Mouse (Mus musculus): ENCODE measurements at regions not wholly inside any gene's neighbourhood (a gene's known extent, or its start where the extent isn't known, plus 50 kb on each side); places are given as distances from the start of the nearest gene placed in this dataset.

DNA sequence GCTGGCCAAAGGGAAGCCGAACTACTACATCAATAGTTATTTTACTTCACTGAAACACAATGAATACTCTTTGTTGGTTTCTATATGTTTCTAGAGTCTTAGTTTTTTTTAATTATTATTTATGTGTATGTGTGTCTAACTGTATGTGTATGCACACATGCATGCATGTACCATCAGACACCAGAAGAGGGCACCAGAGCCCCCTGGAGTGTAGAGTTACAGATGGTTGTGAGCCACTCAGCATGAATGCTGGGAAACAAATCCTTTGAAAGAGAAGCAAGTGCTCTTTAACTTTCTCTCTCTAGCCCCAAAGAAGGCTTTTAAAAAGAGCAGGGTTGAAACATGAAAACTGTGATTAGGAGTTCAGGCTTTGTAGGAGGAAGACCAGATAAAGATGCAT lies 290.7 kb downstream of the Sorl1 start:
- DNase-seq: no peak

- DNase-seq: no peak
Observed at GRCm38 (mm10) chr9:41827356-41827755, 296.7 kb downstream of the Sorl1 start.

- no peak for DNase-seq
Observed at GRCm38 (mm10) chr9:41821401-41821800, 302.7 kb downstream of the Sorl1 start.

DNA sequence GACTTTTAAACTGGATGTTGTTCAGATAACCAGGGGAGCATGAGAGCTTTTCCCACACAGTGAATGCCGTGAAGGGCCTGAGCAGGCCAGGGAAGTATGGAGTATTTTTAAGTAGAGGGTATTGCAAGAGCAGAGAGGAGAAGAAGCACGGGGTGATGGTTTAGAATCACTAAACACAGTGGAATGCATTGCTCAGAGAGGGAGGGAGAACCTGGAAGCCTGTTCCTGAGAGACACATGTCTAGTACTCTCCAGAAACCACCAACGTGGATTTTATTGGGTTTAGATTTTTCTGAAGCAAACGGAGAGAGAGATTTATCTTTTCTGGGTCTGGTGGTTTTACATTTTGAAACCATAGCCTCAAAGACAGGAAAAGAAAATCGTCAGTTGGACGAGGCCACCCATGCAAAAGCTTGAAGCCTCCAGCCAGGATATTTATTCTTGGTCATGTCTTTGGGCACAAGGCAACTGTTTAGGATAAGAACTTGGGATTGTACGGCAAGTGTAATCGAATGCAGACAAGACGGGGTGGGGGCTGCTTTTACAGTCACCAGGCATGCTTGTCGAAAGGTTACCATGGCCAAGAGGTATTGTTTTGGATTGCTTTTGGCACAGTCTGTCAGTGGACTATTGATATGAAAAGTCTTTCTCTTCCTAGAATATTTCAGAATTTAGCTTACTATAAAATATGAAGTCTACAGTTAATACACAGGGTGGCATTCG lies 306.2 kb downstream of the Sorl1 start:
- no peak for DNase-seq

GRCm38 (mm10) chr9:41815921-41816320 lies 308.2 kb downstream of the Sorl1 start:
- DNase-seq: no peak

- DNase-seq: no peak
Observed at GRCm38 (mm10) chr9:41809291-41809690, 314.8 kb downstream of the Sorl1 start.

GRCm38 (mm10) chr9:41808791-41809190 lies 315.3 kb downstream of the Sorl1 start:
- DNase-seq: no peak

- DNase-seq: no peak
Observed at GRCm38 (mm10) chr9:41806289-41806621, 317.8 kb downstream of the Sorl1 start.

DNA sequence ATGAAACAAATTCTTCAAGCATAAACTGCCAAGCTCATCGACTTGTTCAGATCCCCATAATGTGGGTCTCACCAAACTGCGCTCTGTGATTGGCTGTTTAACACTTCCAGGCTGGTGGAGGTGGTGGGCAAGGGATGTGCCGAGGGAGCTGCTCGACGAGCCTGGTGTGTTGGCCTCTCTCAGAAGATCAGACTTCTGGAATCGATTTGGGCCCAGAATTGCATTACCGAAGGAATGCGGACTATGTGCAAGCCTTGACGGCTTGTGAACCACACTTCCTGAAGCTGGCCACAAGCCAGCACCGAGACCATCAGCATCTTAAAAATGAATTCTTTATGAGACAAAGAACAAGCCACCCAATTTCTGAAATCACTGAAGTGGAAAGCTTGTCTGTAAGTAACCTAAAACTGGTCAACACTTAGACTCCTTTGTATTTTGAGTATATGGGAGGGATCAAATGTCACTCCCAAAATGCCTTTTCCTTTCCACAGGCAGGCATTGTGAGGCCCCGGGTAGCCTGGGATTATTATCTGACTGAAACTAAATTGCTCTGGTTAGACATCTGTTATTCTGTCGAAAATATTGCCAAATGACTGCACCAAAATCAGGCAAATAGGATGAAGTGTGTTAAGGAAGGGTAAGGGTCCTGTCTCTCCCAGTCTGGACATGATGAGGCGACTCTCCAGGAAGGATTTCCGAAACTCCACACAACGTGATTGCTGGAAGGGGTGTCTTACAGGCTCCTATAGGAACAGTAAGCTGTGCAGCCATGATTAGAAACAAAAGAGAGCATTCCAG lies 318.4 kb downstream of the Sorl1 start:
- no peak for DNase-seq

DNA sequence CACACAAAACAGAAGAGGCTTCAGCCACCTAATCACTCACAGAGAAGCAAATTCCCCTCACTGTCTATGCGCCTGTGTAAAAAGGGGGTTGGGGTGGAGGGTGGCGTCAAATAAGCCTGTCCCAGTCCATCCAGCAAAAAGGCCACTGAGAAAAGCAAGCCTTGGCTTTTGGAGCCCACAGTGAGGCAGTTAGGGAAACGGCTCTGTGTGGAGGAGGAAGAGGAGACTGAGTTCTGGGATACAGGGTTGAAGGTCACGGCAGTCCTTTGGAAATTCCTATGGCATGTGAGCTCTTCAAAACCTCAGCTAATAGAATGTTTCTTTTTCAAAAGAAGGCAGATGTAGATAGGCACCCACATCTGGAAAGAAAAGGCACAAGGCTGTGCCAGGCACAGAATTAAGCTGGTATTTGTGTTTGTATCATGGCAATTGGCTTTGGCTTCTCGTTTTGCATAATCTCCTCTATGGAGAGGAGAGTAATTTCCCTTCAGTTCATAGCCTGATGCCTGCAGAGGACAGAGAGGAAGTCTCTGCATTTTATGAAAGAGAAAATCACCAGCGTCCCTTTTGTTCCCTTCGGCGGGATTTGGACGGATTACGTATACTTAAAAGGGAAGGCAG lies 319.3 kb downstream of the Sorl1 start:
- no peak for DNase-seq

DNA sequence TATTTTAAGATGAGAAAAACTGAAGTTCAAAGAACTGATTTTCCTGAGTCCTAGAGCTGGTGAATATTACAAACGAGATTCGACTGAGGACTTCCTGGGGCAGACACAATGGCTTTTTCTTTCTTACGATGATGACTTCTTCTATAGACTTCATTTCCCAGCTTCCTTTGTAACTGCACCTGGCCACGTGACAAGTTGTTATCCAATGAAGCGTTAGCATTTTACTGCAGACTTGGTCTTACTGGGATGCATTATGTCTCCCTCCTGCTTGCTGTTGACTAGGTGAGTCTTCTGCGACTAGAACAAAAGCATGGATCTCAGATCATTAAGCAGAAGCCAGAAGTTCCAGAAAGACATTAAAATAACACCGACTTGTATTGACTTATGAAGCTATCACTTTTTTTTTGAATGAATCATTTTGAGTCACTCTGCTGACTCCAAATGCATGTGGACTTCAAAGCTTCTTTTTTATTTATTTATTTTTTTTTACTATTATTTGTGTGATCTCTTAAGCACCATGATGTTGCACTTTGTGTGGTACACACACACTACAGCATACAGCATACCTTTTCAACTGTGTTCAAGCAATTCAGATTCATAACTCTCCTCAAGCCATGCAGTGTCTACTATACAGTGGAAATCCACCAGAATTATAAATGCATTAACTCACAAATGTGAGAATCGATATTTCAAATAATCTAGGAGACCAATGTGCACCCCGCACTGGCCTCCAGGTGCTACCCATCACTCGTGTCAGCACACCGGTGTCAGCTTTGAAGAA lies 320.2 kb downstream of the Sorl1 start:
- DNase-seq: no peak

DNA sequence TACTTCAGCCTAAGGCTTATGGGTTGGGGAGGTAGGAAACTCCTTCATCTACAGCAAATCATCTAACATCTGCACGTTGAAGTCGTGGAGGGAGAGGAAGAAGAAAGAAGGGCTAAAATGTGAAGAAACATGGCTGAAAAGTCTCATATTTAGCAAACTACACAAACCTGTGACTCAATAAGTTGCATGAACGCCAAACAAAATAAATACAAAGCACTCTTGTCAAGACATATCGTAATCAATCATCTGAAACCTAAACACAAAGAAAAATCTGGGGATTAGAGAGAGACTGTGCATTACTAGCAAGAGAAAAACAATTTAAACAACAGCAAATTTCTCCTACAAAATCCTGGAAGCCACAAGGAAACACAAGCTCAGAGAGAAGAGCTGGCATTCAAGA lies 322.7 kb downstream of the Sorl1 start:
- no peak for DNase-seq

DNA sequence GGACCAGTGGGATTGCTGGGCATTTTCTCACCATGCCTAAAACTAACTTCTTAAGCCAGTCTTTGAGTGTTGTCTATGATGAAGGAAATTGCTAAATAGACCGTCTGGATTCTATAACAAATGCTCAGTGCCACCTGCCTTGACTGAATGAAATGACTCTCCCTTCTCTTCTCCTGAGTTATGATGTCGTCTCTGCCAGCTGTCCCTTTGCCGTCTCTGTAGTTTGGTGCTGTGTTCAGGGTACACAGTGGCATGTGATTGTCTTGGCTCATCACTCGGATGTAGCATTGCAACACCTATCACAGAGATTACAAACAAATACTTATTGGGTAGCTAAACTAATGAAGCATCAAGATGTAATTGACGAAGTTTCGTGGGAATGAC lies 331.3 kb downstream of the Sorl1 start:
- DNase-seq: no peak

- DNase-seq: no peak
Observed at GRCm38 (mm10) chr9:41792173-41792829, 331.8 kb downstream of the Sorl1 start.

GRCm38 (mm10) chr9:41791501-41792172 lies 332.5 kb downstream of the Sorl1 start:
- DNase-seq: no peak

GRCm38 (mm10) chr9:41785131-41785530 lies 339.0 kb downstream of the Sorl1 start:
- DNase-seq: no peak

DNA sequence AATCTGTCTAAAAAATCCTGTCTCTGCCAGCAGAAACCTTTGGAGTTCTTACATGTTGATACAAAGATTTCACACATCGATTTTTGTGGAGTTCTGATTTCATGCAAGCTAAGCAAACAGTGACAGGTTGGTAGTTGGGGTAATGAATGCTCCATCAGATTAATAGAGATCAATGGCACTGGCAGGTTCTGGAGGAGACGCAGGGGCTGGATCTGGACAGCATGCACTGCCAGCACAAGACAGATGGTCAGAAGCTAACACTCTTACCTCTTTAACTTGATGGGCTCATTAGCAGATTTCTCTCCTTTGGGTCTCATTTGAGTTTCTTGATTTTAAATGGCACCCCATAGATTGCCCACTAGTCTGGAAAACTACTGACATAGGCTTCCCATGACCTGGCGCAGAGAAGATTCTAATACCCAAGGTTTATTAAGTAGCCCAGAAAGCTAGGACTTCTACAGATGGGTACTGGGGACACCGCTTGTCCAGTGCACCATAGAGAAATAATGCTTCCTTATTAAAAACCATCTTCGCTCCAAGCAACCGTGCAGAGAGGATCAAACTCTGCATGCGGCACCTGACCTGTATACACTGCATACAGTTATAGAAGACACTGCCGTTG lies 351.7 kb downstream of the Sorl1 start:
- no peak for DNase-seq

GRCm38 (mm10) chr9:41771276-41771675 lies 352.8 kb downstream of the Sorl1 start:
- DNase-seq: no peak

DNA sequence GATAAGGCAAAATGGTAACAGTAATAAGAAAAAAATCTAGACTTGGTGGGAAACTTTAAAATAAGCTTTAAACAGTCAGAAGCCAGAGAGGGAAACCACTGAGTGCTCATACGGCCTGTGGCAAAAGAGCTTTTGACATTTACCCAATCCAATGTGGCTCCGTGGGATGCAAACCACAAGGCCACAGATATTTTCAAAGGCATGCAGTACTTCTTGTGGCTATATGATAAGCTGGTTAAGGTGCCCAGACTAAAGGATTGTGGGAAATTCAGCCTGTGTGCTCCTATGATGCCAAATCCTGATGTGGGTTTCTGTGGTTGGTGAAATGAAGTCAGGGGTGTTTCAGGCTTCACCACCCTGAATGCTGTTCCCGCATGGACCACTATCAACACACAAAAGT lies 355.8 kb downstream of the Sorl1 start:
- no peak for DNase-seq

GRCm38 (mm10) chr9:41766533-41766920 lies 357.6 kb downstream of the Sorl1 start:
- DNase-seq: peak; percentile 6

- DNase-seq: no peak
Observed at GRCm38 (mm10) chr9:41765816-41766532, 358.1 kb downstream of the Sorl1 start.
